Mouse (Mus musculus) left cerebral cortex, adult 2 months (tissue): ENCODE measurements around the gene Olfr220. TPM values are rescaled to one million over a fixed set of nuclear protein-coding genes. Genes with fewer than 3 reads are reported as not detected.
A peak's percentile ranks its signal among the peaks of the same experiment; 100 is the strongest.

ENCODE experiments used
- DNase-seq, 2 experiments: peaks; one replicate each; pipeline ENCODE4 v3.0.0; 2021 to 2022; ENCODE audit warnings: low spot score in 2 of 2, mixed read lengths in 1 of 2; ENCODE audit errors: extremely low spot score in 1 of 2
- H3K27ac ChIP-seq: fragments of 200-600 bp; 2 replicates; pipeline ENCODE4 v1.8.1; 2022
- H3K4me3 ChIP-seq: fragments of 200-600 bp; 2 replicates; pipeline ENCODE4 v1.8.1; 2022
- CTCF ChIP-seq: fragments of 200-600 bp; IDR thresholded peaks from 2 replicates; pipeline ENCODE4 v1.8.1; 2022; ENCODE audit warnings: antibody characterized with exemption, mild to moderate bottlenecking, moderate library complexity
- intact Hi-C: fragments of 180-260 bp; cut with DNase I; formaldehyde crosslinking; loops from one replicate; pipeline ENCODE4 v1.15.1; 2025
- long read RNA-seq, 2 experiments: library from polyadenylated mRNA; stranded (forward); transcript quantifications; one replicate each; pipeline ENCODE4 v2.0.0; 2021; ENCODE audit warnings: borderline mapping rate in 2 of 2
- total RNA-seq, 2 experiments: library from RNA; stranded (reverse); gene quantifications; 2 replicates each; pipeline ENCODE4 v1.2.3; 2021

Olfr220 gene
- not detected for total RNA-seq
- long read RNA-seq, experiment 1: 0 reads
- long read RNA-seq, experiment 2: 0 reads

- intact Hi-C loops: no loop called here
- DNase-seq: no peak
- no peak for TF ChIP-seq CTCF
- Histone ChIP-seq H3K27ac (no peak within 1 kb of the TSS), H3K4me3 (no peak within 1 kb of the TSS)
Observed at GRCm38 (mm10) chr1:174441782-174442181, at the start of gene Olfr220. Olfr220 (plus strand) TSS chr1:174442082.

- no peak for TF ChIP-seq CTCF
- no peak for DNase-seq
- H3K27ac ChIP-seq: no peak overlapping the region
- H3K4me3 ChIP-seq: no peak overlapping the region
- intact Hi-C loops: no loop called here
Observed at GRCm38 (mm10) chr1:174422959-174423358, 18.9 kb upstream of the Olfr220 start.

GRCm38 (mm10) chr1:174423764-174424163 is 18.1 kb upstream of the Olfr220 start, which contains the start of gene Olfr414:
Olfr414 (plus strand) TSS chr1:174424064.
- DNase-seq: no peak
- no peak within 1 kb of the TSS for H3K4me3 ChIP-seq
- no peak for TF ChIP-seq CTCF
- no peak within 1 kb of the TSS for H3K27ac ChIP-seq
- intact Hi-C loops: no loop called here

- DNase-seq: no peak
- intact Hi-C loops: no loop called here
- TF ChIP-seq CTCF: no peak
- no peak overlapping the region for H3K27ac ChIP-seq
- H3K4me3 ChIP-seq: no peak overlapping the region
Observed at GRCm38 (mm10) chr1:174426180-174426986, 15.5 kb upstream of the Olfr220 start.

GRCm38 (mm10) chr1:174427402-174427801 is 14.5 kb upstream of the Olfr220 start:
- Histone ChIP-seq H3K4me3 (no peak overlapping the region), H3K27ac (no peak overlapping the region)
- DNase-seq: no peak
- intact Hi-C loops: no loop called here
- no peak for TF ChIP-seq CTCF

- Histone ChIP-seq H3K4me3 (no peak overlapping the region), H3K27ac (no peak overlapping the region)
- TF ChIP-seq CTCF: no peak
- intact Hi-C loops: no loop called here
- DNase-seq: no peak
Observed at GRCm38 (mm10) chr1:174428407-174428806, 13.5 kb upstream of the Olfr220 start.

GRCm38 (mm10) chr1:174434121-174434520 is 7.8 kb upstream of the Olfr220 start:
- no peak overlapping the region for H3K4me3 ChIP-seq
- no peak overlapping the region for H3K27ac ChIP-seq
- intact Hi-C loops: no loop called here
- DNase-seq: no peak
- no peak for TF ChIP-seq CTCF

- Histone ChIP-seq H3K27ac (no peak overlapping the region), H3K4me3 (no peak overlapping the region)
- no peak for TF ChIP-seq CTCF
- DNase-seq: no peak
- intact Hi-C loops: no loop called here
Observed at GRCm38 (mm10) chr1:174455100-174455499, 13.2 kb downstream of the Olfr220 start.

GRCm38 (mm10) chr1:174465385-174465784 is 23.5 kb downstream of the Olfr220 start:
- DNase-seq: no peak
- no peak for TF ChIP-seq CTCF
- Histone ChIP-seq H3K4me3 (no peak overlapping the region), H3K27ac (no peak overlapping the region)
- intact Hi-C loops: loop anchor here (10.0 kb wide), 1 partner anchor 611 kb away; no protein-coding TSS in a partner anchor

GRCm38 (mm10) chr1:174466240-174466639 is 24.4 kb downstream of the Olfr220 start:
- peak; percentile 70 for TF ChIP-seq CTCF
- no peak overlapping the region for H3K27ac ChIP-seq
- no peak for DNase-seq
- intact Hi-C loops: loop anchor here (2.0 to 10.0 kb wide), 3 partner anchors 297 to 1009 kb away; no protein-coding TSS in a partner anchor
- no peak overlapping the region for H3K4me3 ChIP-seq

GRCm38 (mm10) chr1:174469736-174470135 is 27.9 kb downstream of the Olfr220 start:
- peak; percentile 78 for TF ChIP-seq CTCF
- peak; percentile 26 to 44 for DNase-seq
- H3K4me3 ChIP-seq: no peak overlapping the region
- intact Hi-C loops: loop anchor here (2.0 to 10.0 kb wide), 3 partner anchors 85 to 615 kb away; no protein-coding TSS in a partner anchor
- no peak overlapping the region for H3K27ac ChIP-seq

GRCm38 (mm10) chr1:174482567-174482966 is 40.7 kb downstream of the Olfr220 start:
- DNase-seq: no peak
- Histone ChIP-seq H3K27ac (peak overlapping the region; percentile 24; the same call in 1 of the 2 replicates), H3K4me3 (no peak overlapping the region)
- TF ChIP-seq CTCF: no peak
- intact Hi-C loops: no loop called here

- intact Hi-C loops: no loop called here
- TF ChIP-seq CTCF: no peak
Observed at GRCm38 (mm10) chr1:174500064-174500463, 58.2 kb downstream of the Olfr220 start.

More at GRCm38 (mm10) chr1:174500064-174500463, 58.2 kb downstream of the Olfr220 start:
- Histone ChIP-seq H3K4me3 (no peak overlapping the region), H3K27ac (no peak overlapping the region)
- DNase-seq: no peak

Other genes starting within 250 kb of the Olfr220 start
- not detected for gene Olfr419, start 190.0 kb upstream of the Olfr220 start, total RNA-seq
- not detected for gene Mptx1, start 111.6 kb upstream of the Olfr220 start, total RNA-seq
- not detected for gene Olfr417, start 77.0 kb upstream of the Olfr220 start, total RNA-seq
- not detected for gene Olfr248, start 51.0 kb upstream of the Olfr220 start, total RNA-seq
- not detected for gene Olfr414, start 18.0 kb upstream of the Olfr220 start, total RNA-seq
- gene Fmn2, start 59.7 kb downstream of the Olfr220 start, total RNA-seq: 10 to 100 TPM; 81.5 to 87.0 TPM